Mouse (Mus musculus) limb, embryonic 11.5 days (tissue): ENCODE data around the gene Rbm46. TPM values are rescaled to one million over a fixed set of nuclear protein-coding genes. Genes with fewer than 3 reads are reported as not detected.

Source experiments
- ATAC-seq: fragments of 200-750 bp; cut with Nextera tagmentation; 2 replicates; pipeline ENCODE4 v1.8.0; 2017; ENCODE audit warnings: low read depth; ENCODE audit not compliant: insufficient number of reproducible peaks, low FRiP score, low TSS enrichment
- DNase-seq: peaks from one replicate; pipeline ENCODE4 v3.0.0-alpha.2; 2015; ENCODE audit warnings: low spot score
- H3K27ac ChIP-seq: fragments of 300-500 bp; sonication (generic); replicated peaks from 2 replicates; pipeline ENCODE4 v1.5.1; 2014; ENCODE audit warnings: low read depth, mild to moderate bottlenecking, low read length
- H3K27me3 ChIP-seq: fragments of 300-500 bp; sonication (generic); 2 replicates; pipeline ENCODE4 v1.6.1; 2014; ENCODE audit warnings: mild to moderate bottlenecking, low read length, mixed read lengths; ENCODE audit not compliant: control insufficient read depth, insufficient read depth
- H3K36me3 ChIP-seq: fragments of 300-500 bp; sonication (generic); 2 replicates; pipeline ENCODE4 v1.6.1; 2014; ENCODE audit warnings: mild to moderate bottlenecking, low read length, moderate library complexity, mixed read lengths; ENCODE audit not compliant: control insufficient read depth, insufficient read depth
- H3K4me1 ChIP-seq: fragments of 300-500 bp; sonication (generic); 2 replicates; pipeline ENCODE4 v1.6.1; 2014; ENCODE audit warnings: low read length, mixed read lengths; ENCODE audit not compliant: control insufficient read depth, insufficient read depth
- H3K4me2 ChIP-seq: fragments of 300-500 bp; sonication (generic); 2 replicates; pipeline ENCODE4 v1.6.1; 2014; ENCODE audit warnings: low read depth, mild to moderate bottlenecking, moderate library complexity; ENCODE audit not compliant: severe bottlenecking
- H3K4me3 ChIP-seq: fragments of 300-500 bp; sonication (generic); 2 replicates; pipeline ENCODE4 v1.5.1; 2014; ENCODE audit warnings: low read depth, low read length
- H3K9ac ChIP-seq: fragments of 300-500 bp; sonication (generic); 2 replicates; pipeline ENCODE4 v1.6.1; 2014; ENCODE audit warnings: mild to moderate bottlenecking, low read length
- H3K9me3 ChIP-seq: fragments of 300-500 bp; sonication (generic); 2 replicates; pipeline ENCODE4 v1.6.1; 2016; ENCODE audit warnings: low read length; ENCODE audit not compliant: control insufficient read depth
- WGBS: fragments of 180-500 bp; shearing (Covaris S2); extraction: QIAGEN DNeasy Blood & Tissue Kit; methylation state at CpG from one replicate; pipeline ENCODE4 v1.1.7; 2014; 5-methylcytosine and 5-hydroxymethylcytosine counted together
- polyA plus RNA-seq: library from polyadenylated mRNA; unstranded; fragments of >200 nt; fragmentation: Nextera tagmentation; extraction: Ambion mirVana; gene quantifications from 2 replicates; pipeline ENCODE4 v1.2.1, GENCODE M21; 2014

The Rbm46 gene
- polyA plus RNA-seq, 1 experiment from 2014 or later, result 2.4 TPM

DNA sequence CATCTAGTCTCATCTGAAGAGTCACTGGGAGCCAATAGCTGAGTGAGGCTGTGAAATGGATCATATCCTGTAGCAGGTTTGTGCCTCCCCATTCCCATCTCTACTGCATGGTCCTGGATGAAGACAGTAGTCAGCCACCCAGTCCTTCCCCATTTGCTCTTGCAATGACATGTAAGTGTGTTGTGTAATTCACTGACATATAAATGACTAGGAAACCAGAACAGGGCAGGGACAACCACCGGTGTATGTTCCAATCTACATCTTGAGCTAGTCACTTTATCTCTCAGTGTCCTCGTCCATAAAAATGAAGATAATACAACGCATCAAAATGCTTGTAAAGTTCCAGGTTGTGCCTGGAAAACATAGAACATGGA is 75.8 kb downstream of the Rbm46 start:
- WGBS, result 84% methylated on average over 3 of the region's 3 CpGs
- no peak overlapping the region for H3K9ac ChIP-seq
- DNase-seq (no peak), ATAC-seq (no peak)
- H3K9me3 ChIP-seq, result no peaks in the 10 kb centered on the region
- no peaks in the 10 kb centered on the region for H3K27me3 ChIP-seq
- H3K27ac ChIP-seq, result no peak overlapping the region
- H3K36me3 ChIP-seq, result no peaks in the 10 kb centered on the region
- no peak overlapping the region for H3K4me2 ChIP-seq
- H3K4me1 ChIP-seq, result no peaks in the 10 kb centered on the region
- H3K4me3 ChIP-seq, result no peak overlapping the region

DNA sequence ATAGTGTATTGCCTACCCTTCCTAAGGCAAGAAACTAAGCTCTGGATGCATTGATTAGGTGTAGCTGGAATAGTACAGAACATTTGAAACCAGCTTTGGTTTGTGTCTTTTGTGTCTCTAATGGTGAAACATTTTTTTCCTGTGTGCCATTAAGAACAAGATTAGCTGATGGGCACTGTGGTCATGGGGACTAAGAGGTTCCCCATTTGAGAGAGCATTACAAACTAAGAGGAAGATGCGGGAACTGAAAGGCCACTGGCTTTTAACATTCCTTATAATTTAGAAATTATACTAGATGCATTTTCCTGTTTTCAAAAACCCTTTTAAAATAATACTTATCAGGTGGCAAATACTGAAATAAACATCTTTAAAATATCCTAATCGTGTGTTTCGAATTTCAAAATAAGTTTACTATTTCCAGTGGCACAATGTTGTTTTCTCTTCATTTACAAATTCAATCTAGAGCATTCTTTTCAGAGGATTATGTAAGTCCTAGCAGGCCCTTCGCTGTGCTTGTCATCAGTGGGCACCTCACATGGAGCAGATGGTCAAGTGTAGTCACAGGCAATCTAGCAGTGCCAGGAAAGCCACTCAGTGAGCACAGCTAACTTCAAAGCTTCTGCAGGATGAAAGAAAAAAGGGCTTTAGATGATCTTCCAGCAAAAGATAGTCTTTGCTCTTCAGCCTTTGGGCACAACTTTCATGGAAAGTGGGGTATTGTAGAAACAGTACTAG is 76.4 kb downstream of the Rbm46 start:
- WGBS, result 90% methylated on average over 4 of the region's 4 CpGs
- Histone ChIP-seq H3K9ac (no peak overlapping the region), H3K4me1 (no peaks in the 10 kb centered on the region), H3K36me3 (no peaks in the 10 kb centered on the region), H3K9me3 (no peaks in the 10 kb centered on the region), H3K4me3 (no peak overlapping the region), H3K4me2 (no peak overlapping the region), H3K27me3 (no peaks in the 10 kb centered on the region), H3K27ac (no peak overlapping the region)
- ATAC-seq, result no peak
- no peak for DNase-seq

DNA sequence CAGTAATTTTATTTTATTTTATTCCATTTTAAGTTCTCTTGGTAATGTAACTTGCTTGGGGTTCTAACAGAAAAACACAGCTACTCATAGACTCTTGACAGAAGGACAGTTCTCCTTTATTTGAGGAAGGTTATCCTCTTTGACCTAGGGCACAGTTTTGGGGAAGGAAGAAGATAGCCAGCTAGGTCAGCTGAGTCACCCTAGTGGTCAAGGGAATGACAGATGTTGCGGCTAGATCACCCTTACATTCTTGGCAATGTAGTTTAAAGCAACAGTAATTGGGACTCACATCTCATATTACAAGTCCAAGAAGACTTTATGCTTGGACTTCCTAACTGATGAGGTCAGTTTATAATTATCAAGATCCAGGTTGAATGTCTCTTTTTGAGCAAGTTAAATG is 82.6 kb downstream of the Rbm46 start:
- WGBS, result 87% methylated on average over 1 of the region's 1 CpGs
- ATAC-seq (no peak), DNase-seq (no peak)
- Histone ChIP-seq H3K4me3 (no peak overlapping the region), H3K36me3 (no peaks in the 10 kb centered on the region), H3K27ac (no peak overlapping the region), H3K4me2 (no peak overlapping the region), H3K27me3 (no peaks in the 10 kb centered on the region), H3K4me1 (no peaks in the 10 kb centered on the region), H3K9me3 (no peaks in the 10 kb centered on the region), H3K9ac (no peak overlapping the region)

DNA sequence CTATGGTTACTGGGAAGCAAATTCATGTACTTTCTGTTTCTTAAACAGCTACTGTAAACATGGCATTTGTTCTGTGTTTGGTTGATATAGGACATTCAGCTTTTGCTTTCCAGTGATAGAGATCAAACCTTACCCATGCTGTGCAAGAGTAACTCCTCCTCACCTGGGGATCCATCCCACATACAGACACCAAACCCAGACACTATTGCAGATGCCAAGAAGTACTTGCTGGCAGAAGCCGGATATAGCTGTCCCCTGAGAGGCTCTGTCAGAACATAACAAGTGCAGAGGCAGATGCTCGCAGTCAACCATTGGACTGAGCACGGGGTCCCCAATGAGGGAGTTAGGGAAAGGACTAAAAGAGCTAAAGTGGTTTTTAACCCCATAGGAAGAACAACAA is 84.6 kb downstream of the Rbm46 start:
- DNase-seq (no peak), ATAC-seq (no peak)
- H3K27ac ChIP-seq, result no peak overlapping the region
- no peak overlapping the region for H3K9ac ChIP-seq
- no peaks in the 10 kb centered on the region for H3K9me3 ChIP-seq
- no peaks in the 10 kb centered on the region for H3K27me3 ChIP-seq
- no peaks in the 10 kb centered on the region for H3K36me3 ChIP-seq
- 87% methylated on average over 3 of the region's 3 CpGs for WGBS
- H3K4me2 ChIP-seq, result no peak overlapping the region
- H3K4me1 ChIP-seq, result no peaks in the 10 kb centered on the region
- H3K4me3 ChIP-seq, result no peak overlapping the region

Other genes starting within 250 kb of the Rbm46 start
- gene Lrat, start 27.5 kb upstream of the Rbm46 start, polyA plus RNA-seq, result not detected in 2 replicates
- gene Fgg, start 131.2 kb upstream of the Rbm46 start, polyA plus RNA-seq, result 0.11 TPM in 2 replicates
- not detected in 2 replicates for gene Fga, start 149.6 kb upstream of the Rbm46 start, polyA plus RNA-seq
- 0.11 and 0.20 TPM in 2 replicates for gene Fgb, start 173.4 kb upstream of the Rbm46 start, polyA plus RNA-seq
- 140 TPM in 2 replicates for gene Plrg1, start 179.0 kb upstream of the Rbm46 start, polyA plus RNA-seq